Mouse (Mus musculus) lung, postnatal 10 days (tissue): ENCODE results near the gene Clasp1.
A peak's percentile ranks its signal among the peaks of the same experiment; 100 is the strongest.
"Not testable (repeated sequence)": the region's sequence is repeated elsewhere in the genome, so short reads cannot be mapped to it uniquely, and the experiment has no call there.

Source experiments
- DNase-seq: peaks from one replicate; pipeline ENCODE4 v3.0.0; 2021

Clasp1 gene

GRCm38 (mm10) chr1:118597475-118598213, 208.8 kb downstream of the Clasp1 start:
- DNase-seq, result no peak

GRCm38 (mm10) chr1:118598339-118598738, 209.5 kb downstream of the Clasp1 start:
- DNase-seq, result no peak

- DNase-seq, result no peak
Observed at GRCm38 (mm10) chr1:118613631-118614183, 224.8 kb downstream of the Clasp1 start.

- not testable (repeated sequence) for DNase-seq
Observed at GRCm38 (mm10) chr1:118621055-118621454, 232.2 kb downstream of the Clasp1 start.

- DNase-seq, result no peak
Observed at GRCm38 (mm10) chr1:118622857-118623256, 234.0 kb downstream of the Clasp1 start.

- no peak for DNase-seq
Observed at GRCm38 (mm10) chr1:118625461-118625860, 236.6 kb downstream of the Clasp1 start.

- no peak for DNase-seq
Observed at GRCm38 (mm10) chr1:118625921-118626320, 237.1 kb downstream of the Clasp1 start.

- no peak for DNase-seq
Observed at GRCm38 (mm10) chr1:118626452-118626851, 237.6 kb downstream of the Clasp1 start.

GRCm38 (mm10) chr1:118627781-118628464, 239.1 kb downstream of the Clasp1 start, which contains the start of gene Tfcp2l1:
Tfcp2l1 (plus strand) TSS chr1:118627945.
- peak; percentile 85 for DNase-seq

GRCm38 (mm10) chr1:118633415-118633980, 244.6 kb downstream of the Clasp1 start:
- no peak for DNase-seq

GRCm38 (mm10) chr1:118642296-118642999, 253.6 kb downstream of the Clasp1 start:
- DNase-seq, result no peak

GRCm38 (mm10) chr1:118643138-118643979, 254.5 kb downstream of the Clasp1 start:
- DNase-seq, result peak; percentile 44

GRCm38 (mm10) chr1:118645701-118646100, 256.8 kb downstream of the Clasp1 start:
- DNase-seq, result no peak

- peak; percentile 25 for DNase-seq
Observed at GRCm38 (mm10) chr1:118648015-118648414, 259.2 kb downstream of the Clasp1 start.

GRCm38 (mm10) chr1:118649933-118650770, 261.3 kb downstream of the Clasp1 start:
- DNase-seq, result peak; percentile 47

GRCm38 (mm10) chr1:118650771-118651080, 261.9 kb downstream of the Clasp1 start:
- DNase-seq, result peak; percentile 29

- no peak for DNase-seq
Observed at GRCm38 (mm10) chr1:118658716-118659115, 269.9 kb downstream of the Clasp1 start.

- DNase-seq, result peak; percentile 5
Observed at GRCm38 (mm10) chr1:118660880-118661465, 272.1 kb downstream of the Clasp1 start.
